Mouse (Mus musculus) neural tube, embryonic 14.5 days (tissue): ENCODE measurements around the gene Fgfr2. TPM values are rescaled to one million over a fixed set of nuclear protein-coding genes. Genes with fewer than 3 reads are reported as not detected.

Source experiments
- ATAC-seq: fragments of 200-750 bp; cut with Nextera tagmentation; 2 replicates; pipeline ENCODE4 v1.8.0; 2017; ENCODE audit warnings: low read depth, mild to moderate bottlenecking, moderate TSS enrichment, moderate library complexity
- H3K27ac ChIP-seq: fragments of 300-500 bp; sonication (generic); 2 replicates; pipeline ENCODE4 v1.5.1; 2014; ENCODE audit warnings: low read depth, mild to moderate bottlenecking, control low read depth, low read length, moderate library complexity, mixed read lengths
- H3K27me3 ChIP-seq: fragments of 300-500 bp; sonication (generic); 2 replicates; pipeline ENCODE4 v1.6.1; 2014; ENCODE audit warnings: low read length; ENCODE audit not compliant: control insufficient read depth, insufficient read depth
- H3K36me3 ChIP-seq: fragments of 300-500 bp; sonication (generic); 2 replicates; pipeline ENCODE4 v1.6.1; 2014; ENCODE audit warnings: low read length, mixed read lengths; ENCODE audit not compliant: control insufficient read depth, insufficient read depth
- H3K4me1 ChIP-seq: fragments of 300-500 bp; sonication (generic); 2 replicates; pipeline ENCODE4 v1.6.1; 2014; ENCODE audit warnings: low read length; ENCODE audit not compliant: control insufficient read depth, insufficient read depth
- H3K4me2 ChIP-seq: fragments of 300-500 bp; sonication (generic); 2 replicates; pipeline ENCODE4 v1.6.1; 2014; ENCODE audit warnings: mild to moderate bottlenecking, low read depth, low read length, control low read depth
- H3K4me3 ChIP-seq: fragments of 300-500 bp; sonication (generic); 2 replicates; pipeline ENCODE4 v1.5.1; 2014; ENCODE audit warnings: low read depth, low read length, control low read depth, mixed read lengths
- H3K9ac ChIP-seq: fragments of 300-500 bp; sonication (generic); replicated peaks from 2 replicates; pipeline ENCODE4 v1.6.1; 2014; ENCODE audit warnings: low read depth, mild to moderate bottlenecking, control low read depth, low read length, mixed read lengths
- H3K9me3 ChIP-seq: fragments of 300-500 bp; sonication (generic); 2 replicates; pipeline ENCODE4 v1.6.1; 2016; ENCODE audit warnings: low read length; ENCODE audit not compliant: control insufficient read depth
- WGBS: fragments of 180-500 bp; shearing (Covaris S2); extraction: QIAGEN DNeasy Blood & Tissue Kit; methylation state at CpG from one replicate; pipeline ENCODE4 v1.1.7; 2014; 5-methylcytosine and 5-hydroxymethylcytosine counted together
- polyA plus RNA-seq: library from polyadenylated mRNA; unstranded; fragments of >200 nt; fragmentation: Nextera tagmentation; extraction: Ambion mirVana; gene quantifications from 2 replicates; pipeline ENCODE4 v1.2.1, GENCODE M21; 2014

Gene Fgfr2
- polyA plus RNA-seq, 1 experiment from 2014 or later = 28.1 TPM

DNA sequence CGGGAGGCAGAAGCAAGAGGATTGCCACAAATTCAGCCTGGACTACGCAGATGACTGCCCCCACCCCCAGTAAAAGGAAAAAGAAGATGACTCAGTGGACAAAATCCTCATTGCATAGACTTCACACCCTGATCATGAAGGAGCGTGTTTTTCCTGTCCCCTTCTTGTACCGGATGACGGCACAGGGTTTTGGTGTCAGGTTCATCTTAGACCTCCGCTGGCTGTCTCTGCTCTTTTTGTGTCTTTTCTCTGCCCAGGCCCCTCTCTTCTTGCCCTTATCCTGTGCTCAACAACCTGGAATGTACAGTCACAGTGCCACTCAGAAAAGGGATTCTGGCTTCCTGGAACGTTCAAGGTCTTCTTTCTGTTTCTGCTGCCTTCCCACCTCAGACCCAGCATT is 2172.7 kb downstream of the Fgfr2 start:
- Histone ChIP-seq H3K9ac (no peak overlapping the region), H3K4me3 (no peak overlapping the region), H3K4me2 (no peak overlapping the region), H3K9me3 (no peaks in the 10 kb centered on the region), H3K4me1 (no peaks in the 10 kb centered on the region), H3K36me3 (no peaks in the 10 kb centered on the region), H3K27ac (no peak overlapping the region), H3K27me3 (no peaks in the 10 kb centered on the region)
- ATAC-seq = no peak
- WGBS = 96% methylated on average over 7 of the region's 7 CpGs

DNA sequence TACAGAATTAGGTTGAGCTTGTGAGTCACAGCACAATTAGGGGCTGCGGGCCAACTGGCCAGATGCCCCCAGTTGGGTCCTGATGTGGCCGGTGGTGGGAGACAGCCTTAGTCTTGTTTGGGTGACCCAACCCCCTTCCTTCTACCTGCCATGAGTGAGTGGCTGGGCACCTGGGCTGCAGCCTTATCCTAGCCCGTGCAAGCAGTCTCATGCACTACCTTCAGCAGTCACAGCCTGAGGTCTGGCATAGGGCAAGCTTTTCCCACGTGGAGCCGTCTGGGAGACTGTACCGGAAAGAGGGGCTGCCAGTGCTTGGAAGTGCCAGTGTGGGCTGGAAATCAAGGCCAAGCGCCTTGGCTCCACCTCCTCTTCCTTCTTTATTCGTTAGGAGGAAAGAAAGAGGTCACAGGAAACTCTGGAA is 2173.8 kb downstream of the Fgfr2 start:
- Histone ChIP-seq H3K9me3 (no peaks in the 10 kb centered on the region), H3K27ac (no peak overlapping the region), H3K9ac (no peak overlapping the region), H3K4me2 (no peak overlapping the region), H3K4me1 (no peaks in the 10 kb centered on the region), H3K4me3 (no peak overlapping the region), H3K27me3 (no peaks in the 10 kb centered on the region), H3K36me3 (no peaks in the 10 kb centered on the region)
- 51% methylated on average over 8 of the region's 8 CpGs for WGBS
- no peak for ATAC-seq

GRCm38 (mm10) chr7:130948563-130949208 is 2174.5 kb downstream of the Fgfr2 start:
- H3K4me3 ChIP-seq = no peak overlapping the region
- H3K9ac ChIP-seq = no peak overlapping the region
- H3K4me2 ChIP-seq = no peak overlapping the region
- H3K27me3 ChIP-seq = no peaks in the 10 kb centered on the region
- no peaks in the 10 kb centered on the region for H3K36me3 ChIP-seq
- 67% methylated on average over 5 of the region's 5 CpGs for WGBS
- H3K4me1 ChIP-seq = no peaks in the 10 kb centered on the region
- no peaks in the 10 kb centered on the region for H3K9me3 ChIP-seq
- no peak for ATAC-seq
- H3K27ac ChIP-seq = no peak overlapping the region

DNA sequence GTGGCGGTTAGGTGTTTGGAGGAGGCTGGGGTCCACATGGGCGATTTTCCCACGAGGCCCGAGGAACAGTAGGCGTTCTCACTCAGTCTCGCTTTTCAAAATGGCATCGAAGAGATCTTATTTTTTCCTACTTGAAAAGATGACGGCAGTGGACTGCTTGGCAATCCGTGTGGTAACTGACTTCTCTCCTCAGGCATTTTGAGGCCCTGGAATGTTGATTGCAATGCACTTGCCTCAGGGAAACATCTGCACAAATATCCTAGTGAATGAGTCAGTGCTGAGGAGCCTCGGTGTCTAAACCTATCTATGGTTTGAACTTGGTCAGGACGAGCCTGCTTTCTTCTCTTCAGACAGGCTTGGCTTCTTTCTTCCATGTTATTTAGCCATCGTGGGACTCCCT is 2176.8 kb downstream of the Fgfr2 start:
- H3K27ac ChIP-seq = no peak overlapping the region
- no peak for ATAC-seq
- no peaks in the 10 kb centered on the region for H3K4me1 ChIP-seq
- no peak overlapping the region for H3K4me2 ChIP-seq
- 88% methylated on average over 12 of the region's 12 CpGs for whole genome bisulfite sequencing
- H3K36me3 ChIP-seq = no peaks in the 10 kb centered on the region
- no peak overlapping the region for H3K9ac ChIP-seq
- no peak overlapping the region for H3K4me3 ChIP-seq
- no peaks in the 10 kb centered on the region for H3K9me3 ChIP-seq
- no peaks in the 10 kb centered on the region for H3K27me3 ChIP-seq

- H3K4me1 ChIP-seq = no peaks in the 10 kb centered on the region
- H3K27me3 ChIP-seq = no peaks in the 10 kb centered on the region
- no peak for ATAC-seq
- no peak overlapping the region for H3K27ac ChIP-seq
- WGBS = 89% methylated on average over 3 of the region's 3 CpGs
- H3K36me3 ChIP-seq = no peaks in the 10 kb centered on the region
- H3K4me2 ChIP-seq = no peak overlapping the region
- H3K9me3 ChIP-seq = no peaks in the 10 kb centered on the region
- H3K9ac ChIP-seq = no peak overlapping the region
- H3K4me3 ChIP-seq = no peak overlapping the region
Measured at GRCm38 (mm10) chr7:130945730-130946129, 2177.4 kb downstream of the Fgfr2 start.

DNA sequence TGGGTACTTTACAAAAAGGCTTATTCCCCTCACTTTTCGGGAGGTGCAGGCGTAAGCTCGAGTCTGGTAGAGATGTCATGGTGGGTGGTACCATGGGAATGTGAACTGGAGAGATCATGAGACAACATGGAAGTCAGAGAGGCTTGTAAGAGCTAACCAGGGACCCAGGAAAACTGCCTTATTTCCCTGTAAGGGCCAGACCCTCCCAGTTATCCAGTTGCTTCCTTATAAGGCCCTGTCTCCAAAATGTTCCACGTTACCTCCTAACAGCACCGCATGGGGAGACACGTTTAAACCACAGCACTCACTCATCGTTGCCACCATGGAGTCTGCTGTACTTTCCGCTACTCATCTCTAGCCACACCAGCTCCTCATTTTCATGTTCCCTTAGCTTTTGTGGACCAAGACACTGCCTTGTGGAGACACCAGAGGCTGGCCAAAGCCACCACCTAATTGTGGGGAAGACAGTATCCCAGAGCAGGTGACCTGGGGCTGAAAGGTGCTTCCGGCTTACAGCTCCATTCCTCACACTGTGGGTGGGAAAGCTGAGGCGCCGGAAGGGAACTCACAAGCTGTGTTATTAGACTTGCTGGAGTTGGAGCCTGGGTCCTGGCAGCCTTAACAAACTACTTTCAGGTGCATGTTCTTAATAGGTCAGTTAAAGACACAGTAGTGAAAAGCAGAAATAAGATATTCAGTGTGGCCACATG is 2178.2 kb downstream of the Fgfr2 start:
- H3K4me1 ChIP-seq = no peaks in the 10 kb centered on the region
- H3K27ac ChIP-seq = no peak overlapping the region
- WGBS = 91% methylated on average over 11 of the region's 11 CpGs
- no peak overlapping the region for H3K4me2 ChIP-seq
- H3K27me3 ChIP-seq = no peaks in the 10 kb centered on the region
- no peaks in the 10 kb centered on the region for H3K36me3 ChIP-seq
- ATAC-seq = no peak
- H3K9ac ChIP-seq = no peak overlapping the region
- H3K4me3 ChIP-seq = no peak overlapping the region
- no peaks in the 10 kb centered on the region for H3K9me3 ChIP-seq

DNA sequence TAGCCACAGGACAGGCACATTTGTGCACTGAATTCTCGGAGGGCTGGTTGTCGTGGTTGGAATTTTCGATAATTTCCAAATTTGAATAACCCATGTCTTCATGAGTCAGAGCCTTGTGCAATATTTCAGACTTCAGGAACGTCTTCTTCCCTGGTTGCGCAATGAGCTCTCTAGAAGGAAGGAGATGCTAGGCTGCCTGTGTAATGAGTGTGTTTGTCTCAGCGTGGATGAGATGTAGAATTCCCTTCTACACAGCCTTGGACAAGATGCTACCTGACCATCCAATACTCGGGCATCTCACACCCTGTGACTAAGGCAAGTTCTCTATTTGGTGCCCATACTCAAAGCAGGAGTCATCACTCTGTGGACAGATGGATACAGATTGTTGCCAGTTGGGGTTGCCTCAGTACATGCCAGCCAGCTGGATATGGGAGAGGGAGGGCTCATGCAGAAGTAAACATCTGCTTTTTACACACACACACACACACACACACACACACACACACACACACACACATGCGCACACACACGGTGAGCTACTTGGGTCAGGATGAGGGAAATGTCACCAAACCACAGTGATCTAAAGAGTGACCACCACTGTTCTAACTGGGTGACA is 2179.8 kb downstream of the Fgfr2 start:
- Histone ChIP-seq H3K4me1 (no peaks in the 10 kb centered on the region), H3K9ac (no peak overlapping the region), H3K36me3 (no peaks in the 10 kb centered on the region), H3K27ac (no peak overlapping the region), H3K4me3 (no peak overlapping the region), H3K27me3 (peaks cover 7% of the 10 kb centered on the region), H3K9me3 (no peaks in the 10 kb centered on the region), H3K4me2 (no peak overlapping the region)
- ATAC-seq = no peak
- WGBS = 93% methylated on average over 9 of the region's 9 CpGs

GRCm38 (mm10) chr7:130940733-130941132 is 2182.4 kb downstream of the Fgfr2 start:
- H3K36me3 ChIP-seq = no peaks in the 10 kb centered on the region
- peaks cover 12% of the 10 kb centered on the region for H3K4me1 ChIP-seq
- no peak overlapping the region for H3K9ac ChIP-seq
- no peak overlapping the region for H3K4me3 ChIP-seq
- no peak for ATAC-seq
- peaks cover 30% of the 10 kb centered on the region for H3K27me3 ChIP-seq
- no peaks in the 10 kb centered on the region for H3K9me3 ChIP-seq
- H3K4me2 ChIP-seq = no peak overlapping the region
- H3K27ac ChIP-seq = no peak overlapping the region
- 71% methylated on average over 8 of the region's 8 CpGs for WGBS

DNA sequence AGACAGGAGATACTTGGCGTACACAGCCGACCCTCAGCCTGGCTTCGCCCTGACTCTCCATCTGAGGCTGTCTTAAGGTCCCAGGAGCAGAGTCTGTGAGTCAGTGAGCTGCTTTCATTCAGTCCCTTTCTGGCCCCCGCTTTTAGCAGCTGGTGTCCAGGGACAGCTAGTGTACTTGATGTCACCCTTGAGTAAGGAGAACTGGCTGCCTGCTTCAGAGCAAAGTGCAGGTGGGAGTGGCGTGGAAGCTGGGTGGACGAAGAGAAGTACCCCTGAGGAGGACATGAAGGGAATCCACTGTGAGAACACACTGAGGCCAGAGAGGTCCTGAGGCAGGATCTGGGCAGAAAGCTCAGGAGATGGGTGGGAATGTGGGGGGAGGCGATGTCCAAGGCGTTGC is 2184.3 kb downstream of the Fgfr2 start:
- no peak overlapping the region for H3K27ac ChIP-seq
- no peaks in the 10 kb centered on the region for H3K36me3 ChIP-seq
- no peaks in the 10 kb centered on the region for H3K9me3 ChIP-seq
- no peak overlapping the region for H3K9ac ChIP-seq
- H3K4me1 ChIP-seq = peaks cover 15% of the 10 kb centered on the region
- WGBS = 88% methylated on average over 8 of the region's 8 CpGs
- H3K4me2 ChIP-seq = no peak overlapping the region
- H3K27me3 ChIP-seq = peaks cover 42% of the 10 kb centered on the region
- no peak for ATAC-seq
- H3K4me3 ChIP-seq = no peak overlapping the region
